Mouse (Mus musculus) MEL (cell line): ENCODE data around the gene Ppm1m. TPM values are rescaled to one million over a fixed set of nuclear protein-coding genes. Genes with fewer than 3 reads are reported as not detected.

Experiments used
- DNase-seq: peaks from one replicate; pipeline ENCODE4 v3.0.0; 2011; ENCODE audit warnings: low read depth, low spot score
- H3K27ac ChIP-seq: 2 replicates; pipeline ENCODE4 v1.5.1; 2012; ENCODE audit warnings: low read depth, mild to moderate bottlenecking, control low read depth, low read length, moderate library complexity; ENCODE audit not compliant: control insufficient read depth
- H3K27me3 ChIP-seq, 2 experiments: fragments of 150-350 bp in 1 of 2; sonication (generic) in 1 of 2; 2 replicates each; pipeline ENCODE4 v1.6.1; 2012; ENCODE audit warnings: low read length in 2 of 2, mild to moderate bottlenecking in 2 of 2, improper control_type of control experiment in 1 of 2, moderate library complexity in 1 of 2; ENCODE audit not compliant: insufficient read depth in 2 of 2, control insufficient read depth in 1 of 2
- H3K36me3 ChIP-seq, 2 experiments: 2 replicates each; pipeline ENCODE4 v1.6.1; 2012 to 2014; ENCODE audit warnings: low read length in 2 of 2, improper control_type of control experiment in 1 of 2, inconsistent platforms in 1 of 2, mild to moderate bottlenecking in 1 of 2; ENCODE audit not compliant: insufficient read depth in 2 of 2, control insufficient read depth in 1 of 2
- H3K4me1 ChIP-seq, 2 experiments: fragments of 150-350 bp in 1 of 2; sonication (generic) in 1 of 2; 2 replicates each; pipeline ENCODE4 v1.6.1; 2012; ENCODE audit warnings: low read length in 2 of 2, improper control_type of control experiment in 1 of 2, mild to moderate bottlenecking in 1 of 2; ENCODE audit not compliant: insufficient read depth in 2 of 2, control insufficient read depth in 1 of 2
- H3K4me3 ChIP-seq, 2 experiments: fragments of 150-350 bp in 1 of 2; sonication (generic) in 1 of 2; 2 replicates each; pipeline ENCODE4 v1.5.1; 2012; ENCODE audit warnings: low read depth in 2 of 2, low read length in 2 of 2, mild to moderate bottlenecking in 2 of 2, moderate library complexity in 2 of 2, control low read depth in 1 of 2, improper control_type of control experiment in 1 of 2; ENCODE audit not compliant: control insufficient read depth in 1 of 2, insufficient read depth in 1 of 2
- H3K79me2 ChIP-seq: 2 replicates; pipeline ENCODE4 v1.6.1; 2012; ENCODE audit warnings: mild to moderate bottlenecking, low read length, moderate library complexity; ENCODE audit not compliant: control insufficient read depth, poor library complexity, insufficient read depth
- H3K9ac ChIP-seq: 2 replicates; pipeline ENCODE4 v1.6.1; 2012; ENCODE audit warnings: low read depth, mild to moderate bottlenecking, control low read depth, low read length, moderate library complexity; ENCODE audit not compliant: control insufficient read depth, poor library complexity, severe bottlenecking
- H3K9me3 ChIP-seq: fragments of 150-350 bp; sonication (generic); replicated peaks from 2 replicates; pipeline ENCODE4 v1.6.1; 2012; ENCODE audit warnings: mild to moderate bottlenecking, low read length, improper control_type of control experiment, moderate library complexity; ENCODE audit not compliant: insufficient read depth
- CHD1 ChIP-seq: IDR thresholded peaks from 2 replicates; pipeline ENCODE4 v1.6.1; 2012; ENCODE audit warnings: low read depth, mild to moderate bottlenecking, inconsistent platforms, low read length, improper control_type of control experiment
- CHD2 ChIP-seq: IDR thresholded peaks from 2 replicates; pipeline ENCODE4 v1.6.1; 2011; ENCODE audit warnings: low read length, improper control_type of control experiment
- E2F4 ChIP-seq: IDR thresholded peaks from 2 replicates; pipeline ENCODE4 v1.6.1; 2011; ENCODE audit warnings: low read depth, low read length, improper control_type of control experiment, borderline replicate concordance
- EP300 ChIP-seq, 2 experiments: IDR thresholded peaks; 2 replicates each; pipeline ENCODE4 v1.6.1; 2011; ENCODE audit warnings: improper control_type of control experiment in 2 of 2, low read length in 2 of 2, low read depth in 1 of 2, mild to moderate bottlenecking in 1 of 2
- GATA1 ChIP-seq: IDR thresholded peaks from 2 replicates; pipeline ENCODE4 v1.6.1; 2011; ENCODE audit warnings: low read depth, low read length, improper control_type of control experiment
- HCFC1 ChIP-seq: IDR thresholded peaks from 2 replicates; pipeline ENCODE4 v1.6.1; 2012; ENCODE audit warnings: low read depth, mild to moderate bottlenecking, inconsistent platforms, low read length, improper control_type of control experiment, moderate library complexity
- MAX ChIP-seq: IDR thresholded peaks from 2 replicates; pipeline ENCODE4 v1.6.1; 2011; ENCODE audit warnings: low read length, improper control_type of control experiment
- MAZ ChIP-seq: IDR thresholded peaks from 2 replicates; pipeline ENCODE4 v1.6.1; 2012; ENCODE audit warnings: low read depth, mild to moderate bottlenecking, inconsistent platforms, low read length, improper control_type of control experiment
- MEF2A ChIP-seq: IDR thresholded peaks from 2 replicates; pipeline ENCODE4 v1.6.1; 2014; ENCODE audit warnings: low read depth, mild to moderate bottlenecking, inconsistent platforms, low read length, improper control_type of control experiment; ENCODE audit not compliant: poor library complexity, insufficient replicate concordance, severe bottlenecking; ENCODE audit errors: extremely low read depth
- MYB ChIP-seq: IDR thresholded peaks from 2 replicates; pipeline ENCODE4 v1.6.1; 2011; ENCODE audit warnings: mild to moderate bottlenecking, low read depth, low read length, improper control_type of control experiment
- POLR2AphosphoS2 ChIP-seq: IDR thresholded peaks from 2 replicates; pipeline ENCODE4 v1.6.1; 2011; ENCODE audit warnings: low read length, improper control_type of control experiment
- POLR2AphosphoS5 ChIP-seq: IDR thresholded peaks from 2 replicates; pipeline ENCODE4 v1.6.1; 2012; ENCODE audit warnings: low read depth, borderline replicate concordance, mild to moderate bottlenecking, inconsistent platforms, low read length, moderate library complexity, mixed read lengths
- RAD21 ChIP-seq: IDR thresholded peaks from 2 replicates; pipeline ENCODE4 v1.6.1; 2011; ENCODE audit warnings: mild to moderate bottlenecking, low read depth, low read length, improper control_type of control experiment
- SMC3 ChIP-seq: IDR thresholded peaks from 2 replicates; pipeline ENCODE4 v1.6.1; 2011; ENCODE audit warnings: low read depth, low read length, improper control_type of control experiment
- TAL1 ChIP-seq: IDR thresholded peaks from 2 replicates; pipeline ENCODE4 v1.6.1; 2012; ENCODE audit warnings: mild to moderate bottlenecking, inconsistent platforms, low read length, moderate library complexity, mixed read lengths
- UBTF ChIP-seq: IDR thresholded peaks from 2 replicates; pipeline ENCODE4 v1.6.1; 2012; ENCODE audit warnings: low read depth, mild to moderate bottlenecking, inconsistent platforms, low read length, improper control_type of control experiment, moderate library complexity, borderline replicate concordance; ENCODE audit not compliant: insufficient read depth
- USF2 ChIP-seq, 2 experiments: IDR thresholded peaks; 2 replicates each; pipeline ENCODE4 v1.6.1; 2011 to 2012; ENCODE audit warnings: improper control_type of control experiment in 2 of 2, low read length in 2 of 2, borderline replicate concordance in 1 of 2, inconsistent platforms in 1 of 2, low read depth in 1 of 2, mild to moderate bottlenecking in 1 of 2; ENCODE audit not compliant: insufficient read depth in 1 of 2
- ZKSCAN1 ChIP-seq: IDR thresholded peaks from 2 replicates; pipeline ENCODE4 v1.6.1; 2012; ENCODE audit warnings: low read depth, mild to moderate bottlenecking, inconsistent platforms, low read length, improper control_type of control experiment, moderate library complexity
- ZNF384 ChIP-seq: IDR thresholded peaks from 2 replicates; pipeline ENCODE4 v1.6.1; 2012; ENCODE audit warnings: low read depth, mild to moderate bottlenecking, inconsistent platforms, low read length, improper control_type of control experiment
- polyA plus RNA-seq, 2 experiments: library from polyadenylated mRNA; stranded (reverse) in 1 of 2; unstranded in 1 of 2; fragments of >175 nt in 1 of 2; fragments of >200 nt in 1 of 2; gene quantifications; 2 replicates each; pipeline versions ENCODE4 v1.2.1 to v1.2.4; 2012; ENCODE audit warnings: low replicate concordance in 2 of 2, low read depth in 1 of 2; ENCODE audit not compliant: insufficient read length in 2 of 2, insufficient read depth in 1 of 2, missing spikeins in 1 of 2
- total RNA-seq: library from RNA; depleted of rRNA; stranded (reverse); fragments of 300-350 nt; gene quantifications from 2 replicates; pipeline ENCODE4 v1.2.3, GENCODE M21; 2012

The Ppm1m gene
- total and polyA plus RNA-seq, 3 experiments, result 34.2 to 47.2 TPM; not detected in 1

DNA sequence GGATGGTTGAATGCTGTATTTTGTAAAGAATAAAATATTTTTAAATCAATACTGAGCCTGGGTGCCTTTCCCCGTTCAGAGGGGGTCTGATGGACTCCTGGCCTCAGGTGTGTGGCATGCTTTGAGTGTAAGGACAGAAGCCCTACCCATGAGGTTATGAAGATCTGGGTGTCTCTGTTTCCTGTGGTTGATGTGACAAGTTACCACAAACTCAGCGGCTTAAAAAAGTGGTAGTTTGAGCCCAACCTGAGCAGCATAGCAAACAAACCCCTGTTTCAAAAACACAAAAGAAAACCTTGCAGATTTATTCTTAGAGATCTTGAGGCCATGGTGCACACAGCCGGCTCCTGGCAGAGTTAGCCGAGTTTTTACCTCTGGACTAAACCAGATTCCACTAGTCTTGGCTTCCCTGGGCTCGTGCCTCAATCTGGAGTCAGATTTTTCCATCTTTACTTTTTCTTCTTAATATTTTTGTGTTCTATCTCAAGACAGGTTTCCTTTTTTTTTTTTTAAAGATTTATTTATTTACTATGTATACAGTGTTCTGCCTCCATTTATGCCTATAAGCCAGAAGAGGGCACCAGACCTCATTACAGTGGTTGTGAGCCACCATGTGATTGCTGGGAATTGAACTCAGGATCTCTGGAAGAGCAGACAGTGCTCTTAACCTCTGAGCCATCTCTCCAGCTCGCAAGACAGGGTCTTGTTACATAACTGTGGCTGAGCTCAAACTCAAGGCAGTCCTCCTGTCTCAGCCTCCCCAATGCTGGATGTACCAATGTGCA, 16.0 kb upstream of the Ppm1m start:
- H3K4me3 ChIP-seq, result no peak overlapping the region
- no peaks in the 10 kb centered on the region for H3K27me3 ChIP-seq
- H3K9me3 ChIP-seq, result no peaks in the 10 kb centered on the region
- no peak for DNase-seq
- H3K4me1 ChIP-seq, result no peaks in the 10 kb centered on the region
- no peak overlapping the region for H3K27ac ChIP-seq
- TF ChIP-seq USF2 (IDR thresholded peaks at IDR 0.05; ENCODE audit: borderline replicate concordance in 1 of 2, insufficient read depth in 1 of 2, low read depth in 1 of 2, low read length in 2 of 2) (no peak), UBTF (no peak), SMC3 (no peak), POLR2AphosphoS2 (no peak), EP300 (IDR thresholded peaks at IDR 0.05; ENCODE audit: low read depth in 1 of 2, low read length in 2 of 2) (no peak), ZNF384 (no peak), POLR2AphosphoS5 (no peak), MEF2A (no peak), E2F4 (no peak), CHD1 (no peak), RAD21 (no peak), TAL1 (no peak), MAZ (no peak), GATA1 (no peak), MYB (no peak)
- TF ChIP-seq, all 39 proteins: peak for 0
- Histone ChIP-seq H3K9ac (no peak overlapping the region), H3K36me3 (no peaks in the 10 kb centered on the region; a peak in 1 of 4 replicates), H3K79me2 (no peaks in the 10 kb centered on the region)

DNA sequence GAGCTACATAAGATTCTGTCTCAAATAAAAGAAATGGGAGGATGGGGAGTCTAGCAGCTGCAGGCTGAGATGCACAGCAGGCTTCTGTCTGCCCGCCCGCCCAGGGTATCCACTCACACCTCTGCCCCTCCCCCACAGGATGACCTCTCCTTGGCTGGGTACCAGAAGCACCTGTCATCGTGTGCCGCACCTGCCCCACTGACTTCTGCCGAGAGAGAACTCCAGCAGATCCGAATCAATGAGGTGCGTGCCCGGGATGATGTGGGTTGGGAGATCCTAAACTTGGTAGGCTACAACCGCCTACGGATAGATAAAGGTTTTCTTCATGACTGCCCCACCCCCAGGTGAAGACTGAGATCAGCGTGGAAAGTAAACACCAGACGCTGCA, 13.0 kb upstream of the Ppm1m start:
- H3K27ac ChIP-seq, result no peak overlapping the region
- no peak for TF ChIP-seq MAX
- TF ChIP-seq ZKSCAN1, result no peak
- TF ChIP-seq CHD2, result no peak
- no peak for TF ChIP-seq HCFC1
- TF ChIP-seq, all 39 proteins: peak for 0
- DNase-seq, result no peak
- Histone ChIP-seq H3K4me3 (no peak overlapping the region), H3K9me3 (no peaks in the 10 kb centered on the region), H3K9ac (no peak overlapping the region), H3K79me2 (no peaks in the 10 kb centered on the region), H3K36me3 (no peaks in the 10 kb centered on the region; a peak in 1 of 4 replicates), H3K27me3 (no peaks in the 10 kb centered on the region), H3K4me1 (no peaks in the 10 kb centered on the region)
